Mouse (Mus musculus): ENCODE measurements around the gene Kcnn3.

Gene Kcnn3

GRCm38 (mm10) chr3:89686031-89686430 lies 166.1 kb downstream of the Kcnn3 start:
- DNase-seq: no peak

DNA sequence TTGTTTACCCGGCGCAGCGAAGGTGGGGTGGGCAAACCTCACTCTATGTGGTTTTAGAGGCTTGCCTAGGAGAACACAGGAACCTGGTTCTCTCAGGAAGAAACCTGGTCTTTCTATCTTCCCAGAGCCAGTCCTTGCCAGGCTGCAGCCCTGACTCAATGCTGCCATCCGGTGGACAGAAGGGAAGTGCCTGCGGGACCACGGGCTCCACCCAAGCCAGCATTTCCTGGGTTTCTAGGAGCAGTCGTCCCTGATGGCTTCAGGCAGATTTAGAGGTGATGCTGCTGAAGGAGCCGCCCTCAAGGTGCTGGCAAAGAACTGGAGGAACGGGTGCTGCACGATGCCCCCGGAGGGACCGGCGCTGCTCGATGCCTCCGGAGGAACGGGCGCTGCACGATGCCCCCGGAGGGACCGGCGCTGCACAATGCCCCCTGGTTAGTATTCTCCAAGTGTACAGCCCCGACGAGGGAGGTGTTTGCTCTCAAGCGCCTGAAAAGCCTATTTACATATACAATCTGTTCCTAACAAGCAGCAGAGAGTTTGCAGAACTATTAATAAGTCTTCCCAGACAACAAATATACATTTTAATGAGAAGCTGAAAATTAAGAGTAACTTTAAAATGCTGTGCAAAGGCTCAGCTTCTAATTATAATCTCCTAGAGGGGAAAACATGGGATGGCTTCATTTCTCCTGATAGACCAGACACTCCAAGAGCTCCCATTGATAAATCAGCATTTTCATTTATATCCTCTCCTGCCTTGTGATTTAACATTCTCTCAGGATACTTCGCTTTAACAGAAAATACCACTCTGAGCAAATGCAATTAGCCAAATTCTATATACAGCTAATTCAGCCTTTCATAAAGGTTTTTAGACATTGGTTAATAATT lies 169.0 kb downstream of the Kcnn3 start:
- DNase-seq: peak; percentile 87

GRCm38 (mm10) chr3:89691776-89692175 lies 171.8 kb downstream of the Kcnn3 start:
- no peak for DNase-seq

- peak; percentile 49 for DNase-seq
Observed at GRCm38 (mm10) chr3:89696152-89696821, 176.3 kb downstream of the Kcnn3 start.

- DNase-seq: no peak
Observed at GRCm38 (mm10) chr3:89698958-89699357, 179.0 kb downstream of the Kcnn3 start.

GRCm38 (mm10) chr3:89700461-89700860 lies 180.5 kb downstream of the Kcnn3 start:
- DNase-seq: no peak

- no peak for DNase-seq
Observed at GRCm38 (mm10) chr3:89703596-89703995, 183.6 kb downstream of the Kcnn3 start.

GRCm38 (mm10) chr3:89704064-89704463 lies 184.1 kb downstream of the Kcnn3 start:
- DNase-seq: peak; percentile 48

- peak; percentile 93 for DNase-seq
Observed at GRCm38 (mm10) chr3:89714359-89715206, 194.6 kb downstream of the Kcnn3 start, which contains the start of gene Adar. Gene Adar, plus strand, starts transcription at chr3:89715022.

DNA sequence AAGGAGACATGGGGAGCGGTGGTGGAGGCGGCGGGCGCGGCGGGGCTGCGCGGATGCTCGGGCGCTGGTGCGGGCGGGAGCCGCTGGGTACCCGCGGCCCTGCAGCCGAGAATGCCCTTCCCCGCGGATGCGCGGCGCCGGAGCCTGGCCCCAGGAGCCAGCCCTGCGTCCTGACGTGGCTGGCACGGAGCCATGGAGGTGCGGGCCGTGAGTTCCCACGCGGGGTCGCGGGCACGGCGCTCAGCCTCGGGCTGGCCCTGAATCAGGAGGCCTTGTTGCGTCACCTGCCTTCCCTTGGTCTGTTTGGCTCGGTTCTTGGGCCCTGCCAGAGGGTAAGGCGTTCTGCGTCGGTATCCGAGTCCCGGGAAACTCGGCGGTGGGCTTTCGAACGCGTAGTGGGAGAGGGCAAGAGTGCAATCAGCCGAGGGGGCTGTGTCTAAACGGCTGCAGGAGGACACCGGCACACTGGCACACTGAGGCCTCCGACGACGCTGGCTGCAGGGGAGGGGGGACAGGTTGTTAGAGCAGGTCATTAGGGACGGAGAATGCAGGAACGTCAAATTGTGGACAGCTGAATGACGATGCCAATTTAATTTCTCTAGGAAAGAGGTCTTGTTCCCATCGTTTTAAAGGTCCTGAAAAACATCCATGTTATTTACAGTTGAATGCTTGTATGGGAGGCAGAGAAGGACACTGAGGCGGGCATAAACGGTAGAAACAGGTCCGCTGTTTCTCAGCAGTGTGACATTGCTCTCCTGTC lies 195.4 kb downstream of the Kcnn3 start:
- peak; percentile 29 for DNase-seq

DNA sequence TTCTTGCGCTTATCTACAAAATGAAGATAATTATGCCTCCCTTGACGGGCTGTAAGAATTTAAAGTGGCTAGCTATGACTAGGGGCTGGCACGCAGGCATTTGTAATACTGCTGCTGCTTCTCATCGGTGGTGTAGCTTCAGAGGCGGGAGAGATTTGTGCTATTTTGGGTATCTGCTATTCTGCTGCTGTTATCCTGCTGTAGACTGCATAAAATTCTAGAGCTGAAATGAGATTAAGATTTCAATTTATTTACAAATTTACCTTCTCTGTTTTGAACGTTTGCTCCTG lies 195.9 kb downstream of the Kcnn3 start:
- DNase-seq: no peak

GRCm38 (mm10) chr3:89722032-89722431 lies 202.1 kb downstream of the Kcnn3 start:
- DNase-seq: no peak

GRCm38 (mm10) chr3:89723400-89724084 lies 203.6 kb downstream of the Kcnn3 start:
- no peak for DNase-seq
